Mouse (Mus musculus) cerebellum, postnatal 25 days (tissue): ENCODE results near the gene Rft1.

Experiments used
- DNase-seq, 2 experiments: peaks; one replicate each; pipeline ENCODE4 v3.0.0; 2021; ENCODE audit warnings: mixed read lengths in 2 of 2

The Rft1 gene

GRCm38 (mm10) chr14:30630811-30631576, 23.2 kb upstream of the Rft1 start:
- peak; percentile 59 to 60 for DNase-seq

GRCm38 (mm10) chr14:30631834-30632233, 22.3 kb upstream of the Rft1 start:
- DNase-seq, result peak in 1 of 2 experiments; percentile 49

DNA sequence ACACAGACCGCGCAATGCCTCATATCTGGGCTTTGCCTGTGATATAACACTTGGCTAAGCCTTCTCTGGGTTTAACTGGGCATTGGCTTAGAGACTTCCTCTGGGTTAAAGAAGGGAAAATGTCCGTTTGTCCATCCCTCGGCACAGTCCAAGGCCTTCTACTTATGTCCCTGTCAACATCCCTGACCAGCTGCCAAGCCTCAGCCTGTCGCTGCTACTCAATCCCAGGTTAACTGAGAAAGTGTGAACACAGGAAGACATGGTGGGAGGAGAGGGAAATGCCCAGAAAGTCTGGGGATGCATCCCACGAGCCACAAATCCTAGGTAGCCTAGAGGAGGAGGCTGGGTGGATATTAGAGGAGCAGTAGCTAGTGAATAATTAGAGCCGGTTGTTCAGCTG, 20.5 kb upstream of the Rft1 start:
- no peak for DNase-seq

GRCm38 (mm10) chr14:30634418-30634817, 19.7 kb upstream of the Rft1 start:
- DNase-seq, result no peak

DNA sequence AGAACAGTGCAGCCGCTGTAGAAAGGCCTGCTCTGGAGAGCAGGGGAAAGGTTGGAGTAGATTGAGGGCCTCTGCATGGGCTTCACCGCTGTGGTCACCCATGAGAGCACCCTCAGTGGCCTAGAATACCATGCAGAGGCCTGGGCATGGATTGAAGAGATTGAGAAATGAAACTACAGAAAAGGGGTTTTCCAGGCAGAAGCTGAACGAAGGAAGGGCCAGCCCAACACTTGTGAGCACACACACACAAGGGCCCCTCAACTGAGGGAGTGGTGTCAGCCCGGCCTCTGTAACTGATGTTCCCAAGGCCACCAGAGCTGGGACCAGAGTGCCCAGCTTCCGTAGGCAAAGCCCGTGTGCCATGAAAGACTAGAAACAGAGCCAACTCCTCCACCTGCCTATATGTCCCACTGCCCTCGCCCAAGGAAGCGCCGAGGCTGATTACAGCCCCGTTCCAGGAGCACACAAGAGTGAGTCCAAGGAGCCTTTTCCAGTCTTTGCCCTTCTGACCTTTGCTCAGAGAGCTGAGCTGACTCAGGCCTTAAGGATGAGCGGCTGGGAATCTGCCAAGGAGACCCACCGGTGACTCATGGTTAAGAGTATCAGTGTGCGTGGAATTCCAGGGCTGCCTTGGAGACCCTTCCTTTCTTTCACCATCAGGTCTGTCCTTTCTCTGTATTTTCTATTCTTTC, 18.8 kb upstream of the Rft1 start:
- no peak for DNase-seq

DNA sequence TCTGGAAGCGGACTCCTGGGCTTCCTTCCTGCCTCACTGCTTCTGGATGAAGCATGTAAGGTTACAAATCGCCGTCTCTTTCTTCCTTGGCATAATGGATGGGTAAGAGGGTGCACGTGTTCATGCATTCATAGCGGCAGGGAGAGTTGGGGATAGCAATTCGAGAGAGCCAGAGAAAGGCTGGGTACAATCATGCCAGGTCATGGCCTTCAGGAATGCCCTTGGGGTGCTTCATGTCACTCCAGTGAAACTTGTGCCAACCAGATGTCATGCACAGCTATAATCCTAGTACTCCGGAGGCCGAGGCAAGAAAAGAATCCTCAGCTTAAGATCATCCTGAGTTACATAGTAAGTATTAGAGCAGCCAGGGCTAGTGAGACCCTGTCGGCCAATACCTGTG, 17.7 kb upstream of the Rft1 start:
- DNase-seq, result no peak

DNA sequence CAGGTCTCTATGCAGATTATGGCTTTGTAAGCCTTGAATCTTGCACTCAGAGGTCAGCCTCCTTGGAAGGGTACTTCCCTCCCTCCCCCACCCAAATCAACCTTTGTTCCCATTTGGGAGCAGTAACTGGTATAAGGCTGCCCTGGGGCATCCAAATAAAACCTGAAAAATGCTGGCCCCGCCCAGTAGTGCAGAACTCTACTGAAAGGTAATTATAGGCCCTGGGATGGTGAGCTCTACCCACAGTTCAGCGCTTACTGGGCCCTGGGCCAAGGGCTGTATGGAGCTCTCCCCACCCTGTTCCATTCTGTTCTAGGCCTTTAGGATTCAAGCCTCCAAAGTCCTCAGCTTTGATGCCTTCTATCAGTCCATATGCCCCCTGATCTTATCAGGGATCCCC, 17.1 kb upstream of the Rft1 start:
- DNase-seq, result no peak

DNA sequence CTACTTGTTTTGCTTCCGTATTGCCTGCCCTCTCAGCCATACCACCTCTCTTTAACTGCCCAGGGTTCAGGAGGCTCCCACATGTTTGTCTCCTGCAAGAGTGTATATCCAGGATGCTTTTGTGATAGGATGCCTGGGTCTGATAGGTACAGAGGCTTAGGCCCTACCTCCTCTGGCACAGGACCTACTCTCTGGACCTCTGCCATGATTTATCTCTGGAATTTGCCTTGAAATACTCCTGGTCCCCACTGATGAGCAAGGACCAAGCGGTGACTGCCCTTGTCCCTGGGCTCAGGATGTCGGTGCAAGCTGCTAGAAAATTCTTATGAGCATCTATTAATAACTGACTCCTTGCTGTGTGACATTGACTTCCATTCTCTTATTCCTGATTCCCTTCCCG, 16.2 kb upstream of the Rft1 start:
- DNase-seq, result no peak

DNA sequence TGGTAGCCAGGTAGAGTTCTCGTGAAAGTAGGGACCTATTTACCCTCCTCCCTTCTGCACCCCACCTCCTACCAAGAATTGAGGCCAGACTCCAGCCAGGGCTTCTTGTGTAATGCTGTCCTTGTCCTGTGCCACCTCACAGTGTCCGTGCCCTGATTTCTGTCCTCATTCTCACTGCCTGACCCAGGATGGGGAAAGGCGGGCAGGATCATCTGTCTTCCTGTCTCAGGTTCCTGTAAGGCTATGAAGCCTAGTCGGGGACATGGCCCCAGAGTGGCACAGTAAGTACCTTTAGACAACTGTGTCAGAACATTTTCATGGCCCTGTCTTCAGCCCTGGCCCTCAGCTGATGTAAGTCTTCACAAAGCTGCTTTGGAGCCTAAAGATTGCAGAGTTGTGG, 15.5 kb upstream of the Rft1 start:
- DNase-seq, result no peak

DNA sequence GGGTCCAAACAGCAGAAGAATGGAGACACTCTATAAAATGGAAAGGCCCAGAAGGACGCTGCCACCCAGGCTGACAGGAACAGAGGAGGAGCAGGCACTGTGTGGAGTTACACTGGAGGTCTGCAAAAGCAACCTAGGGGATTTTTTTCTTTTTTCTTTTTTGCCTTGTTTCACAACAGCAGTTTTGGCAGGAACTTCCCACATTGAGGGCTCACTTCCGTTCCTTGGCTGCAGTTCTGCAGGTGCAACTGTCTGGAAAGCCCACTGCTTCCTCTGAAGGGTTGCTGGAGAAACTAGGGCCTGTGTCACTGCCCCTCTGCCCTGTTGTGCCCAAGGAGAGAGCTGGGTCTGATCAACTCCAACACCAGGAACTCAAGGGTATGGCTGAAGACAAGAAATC, 12.4 kb upstream of the Rft1 start:
- DNase-seq, result no peak

GRCm38 (mm10) chr14:30644026-30644425, 10.1 kb upstream of the Rft1 start:
- DNase-seq, result no peak

GRCm38 (mm10) chr14:30645066-30645465, 9.1 kb upstream of the Rft1 start:
- DNase-seq, result peak in 1 of 2 experiments; percentile 52

DNA sequence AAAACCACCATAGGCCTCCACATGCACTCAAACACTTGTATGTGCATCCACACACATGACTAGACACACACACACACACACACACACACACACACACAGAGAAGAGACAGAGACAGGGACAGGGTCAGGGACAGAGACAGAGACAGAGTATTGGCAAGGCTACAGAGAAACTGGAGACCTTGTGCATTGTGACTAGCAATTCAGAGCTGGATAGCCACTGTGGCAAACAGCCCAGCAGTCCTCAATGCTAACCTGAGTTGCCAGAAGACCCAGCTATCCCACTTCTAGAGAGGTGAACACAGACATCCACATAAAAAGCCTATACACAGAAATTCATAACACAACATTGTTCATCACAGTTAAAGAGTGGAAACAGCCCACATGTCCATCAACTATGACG, 7.7 kb upstream of the Rft1 start:
- no peak for DNase-seq

GRCm38 (mm10) chr14:30648478-30648877, 5.7 kb upstream of the Rft1 start:
- DNase-seq, result no peak

DNA sequence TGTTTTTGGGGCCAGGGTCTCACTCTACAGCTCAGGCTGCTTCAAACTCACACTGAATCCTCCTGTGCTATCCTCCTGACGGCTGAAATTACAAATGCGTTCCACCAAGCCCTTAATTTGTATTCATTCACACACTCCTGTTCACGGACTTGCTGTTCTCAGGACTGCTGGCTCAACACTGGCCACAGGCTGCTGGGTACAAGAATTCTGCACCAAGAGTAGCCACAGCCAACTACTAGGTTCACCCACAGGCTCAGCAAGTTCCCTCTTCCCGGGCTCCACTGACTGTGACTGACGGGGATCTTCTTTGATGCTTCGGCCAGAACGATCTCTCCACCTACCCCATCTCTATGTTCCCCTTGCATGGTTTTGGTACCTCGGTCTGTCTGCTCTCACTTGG, 4.4 kb upstream of the Rft1 start:
- no peak for DNase-seq

GRCm38 (mm10) chr14:30650969-30651368, 3.2 kb upstream of the Rft1 start:
- DNase-seq, result peak; percentile 42 to 66

DNA sequence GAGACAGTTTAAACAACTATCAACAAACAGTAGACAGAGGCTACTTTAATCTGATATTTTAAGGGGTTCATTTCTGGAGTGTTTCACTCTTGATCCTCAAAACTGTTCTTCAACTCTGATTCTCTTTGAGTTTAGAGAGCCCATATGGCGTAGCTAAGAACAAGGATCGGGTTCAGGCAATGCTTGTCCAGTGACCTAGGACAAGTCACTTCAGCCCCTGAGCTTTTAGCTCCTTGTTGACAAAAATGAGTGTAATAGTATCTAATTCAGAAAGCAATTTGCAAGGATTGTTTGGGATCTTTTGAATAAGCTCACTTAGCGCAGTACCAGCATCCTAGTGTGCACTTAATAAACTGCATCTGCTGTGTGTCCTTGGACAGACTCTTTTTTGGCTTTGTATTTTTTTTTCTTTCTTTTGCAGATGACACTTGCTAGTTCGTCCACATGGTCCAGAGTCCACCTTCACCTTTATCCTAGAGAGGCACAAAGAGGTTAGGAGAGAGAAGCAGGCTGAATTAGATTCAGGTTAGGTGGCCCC, 600 bp downstream of the Rft1 start:
- DNase-seq, result no peak

- no peak for DNase-seq
Measured at GRCm38 (mm10) chr14:30655531-30655930, 1.4 kb downstream of the Rft1 start.

DNA sequence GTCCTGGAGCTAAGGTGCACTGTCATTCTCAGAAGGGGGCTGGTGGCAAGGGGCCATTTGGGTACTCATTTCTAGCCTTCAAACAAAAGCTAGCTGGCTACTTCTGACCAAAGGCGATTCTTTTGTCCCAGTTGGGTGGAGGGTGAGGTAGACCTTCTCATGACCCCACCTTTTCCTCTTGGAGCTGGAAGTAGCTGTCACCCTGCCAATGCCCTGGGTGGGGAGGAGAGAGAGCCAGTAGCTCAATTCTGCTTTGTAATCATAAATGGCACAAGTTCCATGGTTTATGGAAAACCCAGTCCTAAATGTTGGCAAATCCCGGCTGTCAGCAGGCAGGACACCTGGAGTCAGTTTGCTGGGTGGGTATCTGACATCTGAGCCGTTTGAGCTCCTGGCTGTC, 11.9 kb downstream of the Rft1 start:
- DNase-seq, result no peak

DNA sequence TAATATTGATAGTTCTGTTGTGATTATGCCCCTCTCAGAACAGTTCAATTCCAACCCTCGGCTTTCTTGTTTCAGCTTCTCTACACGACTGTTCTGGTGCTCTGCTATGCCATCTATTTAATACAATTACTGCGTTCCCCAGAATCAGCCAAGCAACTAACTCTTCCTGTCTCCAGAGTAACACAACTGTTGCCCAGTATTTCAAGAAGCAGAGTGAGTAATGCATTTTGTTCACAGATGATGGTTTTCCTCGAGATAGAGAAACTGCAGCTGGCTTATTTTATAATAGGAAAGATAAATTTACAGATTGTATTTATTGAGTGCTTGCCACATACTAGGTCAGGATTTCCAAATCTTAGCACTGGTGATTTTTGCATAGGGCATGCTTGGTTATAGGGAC, 12.4 kb downstream of the Rft1 start:
- DNase-seq, result no peak

GRCm38 (mm10) chr14:30670161-30670560, 16.0 kb downstream of the Rft1 start:
- no peak for DNase-seq

DNA sequence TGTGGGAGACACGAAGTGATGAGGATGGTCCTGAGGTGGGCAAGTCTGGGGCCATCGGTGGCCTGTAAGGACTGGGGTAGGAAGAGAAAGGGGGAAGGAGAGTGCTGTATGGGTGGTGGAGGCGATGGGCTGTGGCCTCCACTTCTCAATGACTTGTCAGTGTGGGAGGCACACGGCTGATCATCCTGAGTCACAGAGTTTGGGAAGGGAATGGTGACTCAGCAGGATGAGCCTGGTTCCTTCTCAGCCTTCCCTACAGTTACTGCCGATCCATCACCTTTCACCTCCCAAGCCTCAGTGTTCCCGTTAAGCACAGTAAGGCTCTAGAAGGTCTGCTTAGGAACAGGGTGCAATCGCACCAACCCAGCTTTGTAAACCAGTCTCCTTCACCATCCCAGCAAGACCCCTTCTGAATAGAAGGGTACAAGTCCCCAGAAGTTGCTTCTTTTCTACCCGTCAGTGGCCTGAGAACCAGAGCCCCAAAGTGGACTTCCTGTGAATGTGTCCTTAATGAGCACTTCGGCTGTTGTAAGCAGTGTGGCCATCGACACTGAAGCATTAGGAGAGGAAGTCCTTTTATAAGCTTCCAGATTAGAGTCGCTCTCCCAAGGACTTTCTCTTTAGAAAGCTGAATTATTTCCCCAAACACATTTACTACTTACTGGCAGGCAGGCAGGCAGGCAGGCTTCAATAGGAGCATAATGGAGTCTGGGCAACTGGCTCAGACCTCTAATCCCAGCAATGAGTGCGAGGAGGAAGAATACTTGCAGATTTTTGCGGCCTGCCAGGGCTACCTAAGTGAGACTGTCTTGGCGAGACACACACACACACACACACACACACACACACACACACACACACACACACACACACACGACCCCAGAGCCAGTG, 17.2 kb downstream of the Rft1 start:
- DNase-seq, result peak in 1 of 2 experiments; percentile 23

GRCm38 (mm10) chr14:30671986-30672312, 17.8 kb downstream of the Rft1 start:
- DNase-seq, result peak; percentile 90 to 93
